Mouse (Mus musculus): ENCODE results near the gene Zdhhc15. TPM values are rescaled to one million over a fixed set of nuclear protein-coding genes. Genes with fewer than 3 reads are reported as not detected.
A peak's percentile ranks its signal among the peaks of the same experiment; 100 is the strongest.
"Not testable (repeated sequence)": the region's sequence is repeated elsewhere in the genome, so short reads cannot be mapped to it uniquely, and the experiment has no call there.

The Zdhhc15 gene
- total RNA-seq (2021): under 1 TPM; 0.21 to 0.26 TPM
- long read RNA-seq, experiment 1: 0 reads
- long read RNA-seq, experiment 2: 0 reads

DNA sequence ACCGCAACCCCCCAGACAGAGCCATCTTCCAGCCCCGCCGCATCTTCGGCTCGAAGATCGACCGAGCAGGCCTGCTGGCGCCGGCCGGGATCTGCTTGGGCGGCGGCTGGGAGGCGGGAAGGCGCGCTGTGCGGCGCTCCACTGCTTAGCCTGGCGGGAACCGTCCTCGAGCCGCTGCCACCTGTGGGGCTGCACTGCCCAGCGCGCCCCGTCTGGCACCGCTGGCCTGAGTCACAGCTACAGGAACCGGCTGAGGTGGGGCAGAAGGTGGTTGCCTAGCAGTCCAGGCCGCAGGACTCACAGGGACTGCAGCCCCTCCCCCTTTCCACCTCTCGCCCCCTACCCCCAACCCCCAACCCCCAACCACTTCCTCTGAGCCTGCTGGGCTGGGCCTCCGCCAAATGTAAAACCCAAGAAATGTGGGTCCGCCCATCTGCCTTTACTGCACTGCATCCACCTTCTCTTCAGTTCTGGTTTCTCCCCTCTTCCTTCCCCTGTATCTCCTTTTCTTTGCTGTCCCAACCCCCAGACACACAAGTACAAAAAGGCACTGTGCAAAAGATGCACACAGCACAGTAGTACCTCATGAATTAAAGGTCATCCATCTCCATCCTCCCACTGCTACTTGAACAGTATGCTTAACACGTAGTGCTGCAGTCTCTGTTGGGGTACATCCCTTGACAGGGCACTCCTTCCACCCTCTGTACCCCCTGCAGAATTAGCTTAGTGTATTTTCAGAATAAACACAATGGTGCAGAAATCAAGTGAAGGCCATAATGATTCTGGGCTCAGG lies at the start of gene Zdhhc15:
TSS of gene Zdhhc15 (minus strand) at position 308 of the 793 bp plus-strand sequence.
- DNase-seq: peak; percentile 33

DNA sequence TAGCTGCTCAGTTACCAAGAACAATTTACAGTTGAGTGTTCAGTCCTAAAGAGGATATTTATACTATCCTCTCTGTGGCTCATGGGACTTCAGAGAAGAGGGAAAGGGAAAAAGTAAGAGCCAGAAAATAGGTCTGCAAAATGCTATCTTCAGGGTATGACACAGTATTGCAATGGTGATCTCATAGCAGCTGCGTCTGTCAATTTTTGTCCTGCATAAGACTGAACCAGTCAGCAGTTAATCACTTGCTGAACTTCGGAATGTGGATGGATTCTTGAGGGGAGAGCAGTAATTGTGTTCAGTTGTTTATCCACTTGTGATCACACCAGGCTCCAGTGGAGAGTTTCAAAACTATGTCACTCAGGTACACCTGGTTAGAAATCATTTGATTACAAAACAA lies 37.1 kb upstream of the Zdhhc15 start:
- no peak for DNase-seq

DNA sequence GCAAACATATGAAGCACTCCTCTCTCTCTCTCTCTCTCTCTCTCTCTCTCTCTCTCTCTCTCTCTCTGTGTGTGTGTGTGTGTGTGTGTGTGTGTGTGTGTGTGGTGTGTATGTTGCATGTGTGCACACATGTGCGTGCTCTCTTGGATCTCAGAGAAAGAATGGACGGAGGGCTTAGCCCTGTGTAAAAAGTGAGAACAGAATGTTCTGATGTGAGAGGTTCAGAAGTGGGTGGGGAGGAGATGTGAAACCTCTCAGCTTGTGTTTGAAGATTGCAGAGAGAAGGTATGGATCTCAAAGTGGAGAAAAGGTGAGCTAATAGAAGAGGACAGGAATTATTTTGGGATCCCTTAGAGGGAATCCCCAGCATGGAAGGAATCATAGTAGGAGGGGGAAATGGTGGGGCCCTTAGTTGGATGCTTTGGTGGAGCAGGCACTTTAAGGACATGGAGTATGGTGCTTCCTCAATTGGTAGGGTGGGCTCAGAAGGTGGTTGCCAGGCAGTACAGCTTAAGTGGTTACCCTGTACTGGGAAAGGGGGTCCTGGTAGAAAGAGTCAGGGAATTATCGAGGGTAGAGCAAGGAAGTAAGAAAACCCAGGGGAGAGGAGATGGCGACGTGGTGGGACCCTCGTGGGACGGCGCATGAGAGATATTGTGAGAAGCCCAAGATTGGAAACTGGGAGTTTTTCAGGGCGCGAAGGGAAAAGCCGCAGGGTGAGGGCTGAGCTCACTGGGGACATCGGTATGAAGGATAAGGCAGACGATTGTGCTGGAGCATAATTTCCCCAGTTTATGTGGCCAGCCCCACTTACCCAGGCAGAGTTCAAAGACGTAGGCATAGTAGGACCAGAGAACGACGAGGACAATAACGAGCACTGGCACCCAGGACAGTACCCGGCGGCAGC lies 761 bp downstream of the Zdhhc15 start:
- no peak for DNase-seq

DNA sequence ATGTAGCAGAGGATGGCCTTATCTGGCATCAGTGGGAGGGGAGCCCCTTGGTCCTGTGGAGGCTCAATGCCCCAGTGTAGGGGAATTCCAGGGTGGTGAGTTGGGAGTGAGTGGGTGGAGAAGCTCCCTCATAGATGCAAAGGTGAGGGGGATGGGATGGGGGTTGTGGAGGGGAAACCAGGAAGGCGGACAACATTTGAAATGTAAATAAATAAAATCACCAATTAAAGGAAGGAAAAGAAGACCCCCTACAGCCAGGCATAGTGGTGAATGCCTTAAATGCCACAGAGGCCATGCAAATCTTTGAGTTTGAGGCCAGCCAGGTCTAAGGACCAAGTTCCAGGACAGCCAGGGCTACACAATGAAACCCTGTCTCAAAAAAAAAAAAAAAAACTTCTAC lies 13.9 kb downstream of the Zdhhc15 start:
- no peak for DNase-seq

DNA sequence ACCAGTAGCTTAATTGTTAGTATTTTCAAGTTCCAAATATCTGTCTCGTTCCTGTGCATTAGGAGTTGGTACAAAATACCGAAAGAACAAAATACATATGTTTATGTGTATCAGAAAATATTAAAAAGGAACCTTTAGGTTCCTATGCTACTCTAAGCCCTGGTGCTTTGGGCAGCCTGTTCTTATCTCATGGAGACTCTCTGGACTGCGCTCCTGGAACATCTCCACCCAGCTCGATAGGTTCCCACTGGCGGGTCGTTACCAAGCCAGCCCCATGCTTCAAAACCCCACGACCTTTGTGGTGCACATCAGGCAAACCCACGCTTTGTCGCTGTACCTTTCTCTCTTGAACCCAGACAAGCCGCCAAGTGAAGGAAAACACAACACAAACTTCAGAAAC lies 58.3 kb downstream of the Zdhhc15 start:
- no peak for DNase-seq

DNA sequence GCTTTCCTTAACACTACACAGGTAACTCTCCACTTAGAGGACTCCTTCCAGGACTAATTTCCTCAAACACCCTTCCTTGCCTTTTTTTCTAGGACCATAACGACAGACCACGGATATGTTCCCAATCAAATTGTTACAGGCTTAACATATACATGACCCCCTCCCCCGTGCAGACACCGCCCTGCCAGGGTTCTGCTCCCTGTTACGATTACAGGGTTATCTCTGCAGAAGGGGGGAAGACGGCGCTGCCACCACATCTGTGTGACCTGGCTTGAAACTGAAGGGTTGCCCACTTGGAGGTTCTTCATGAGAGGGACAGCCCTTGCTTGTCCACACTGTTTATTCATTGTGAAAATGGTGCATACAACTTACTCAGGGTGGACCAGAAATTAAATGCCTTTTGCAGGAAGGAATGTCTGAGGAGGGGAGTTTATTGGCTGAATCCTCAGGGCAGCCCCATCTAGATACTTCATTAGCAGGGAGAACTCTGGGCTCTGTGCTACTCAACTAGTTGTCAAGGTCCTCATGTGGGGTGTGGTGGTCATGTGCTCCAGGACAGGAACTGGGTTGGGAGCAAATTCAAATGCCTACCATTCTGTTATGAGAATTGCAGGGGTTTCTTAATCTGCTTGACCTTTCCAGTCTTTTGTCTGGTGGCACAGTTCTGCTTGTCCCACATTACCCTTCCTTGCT lies 67.0 kb downstream of the Zdhhc15 start:
- DNase-seq: not testable (repeated sequence)

DNA sequence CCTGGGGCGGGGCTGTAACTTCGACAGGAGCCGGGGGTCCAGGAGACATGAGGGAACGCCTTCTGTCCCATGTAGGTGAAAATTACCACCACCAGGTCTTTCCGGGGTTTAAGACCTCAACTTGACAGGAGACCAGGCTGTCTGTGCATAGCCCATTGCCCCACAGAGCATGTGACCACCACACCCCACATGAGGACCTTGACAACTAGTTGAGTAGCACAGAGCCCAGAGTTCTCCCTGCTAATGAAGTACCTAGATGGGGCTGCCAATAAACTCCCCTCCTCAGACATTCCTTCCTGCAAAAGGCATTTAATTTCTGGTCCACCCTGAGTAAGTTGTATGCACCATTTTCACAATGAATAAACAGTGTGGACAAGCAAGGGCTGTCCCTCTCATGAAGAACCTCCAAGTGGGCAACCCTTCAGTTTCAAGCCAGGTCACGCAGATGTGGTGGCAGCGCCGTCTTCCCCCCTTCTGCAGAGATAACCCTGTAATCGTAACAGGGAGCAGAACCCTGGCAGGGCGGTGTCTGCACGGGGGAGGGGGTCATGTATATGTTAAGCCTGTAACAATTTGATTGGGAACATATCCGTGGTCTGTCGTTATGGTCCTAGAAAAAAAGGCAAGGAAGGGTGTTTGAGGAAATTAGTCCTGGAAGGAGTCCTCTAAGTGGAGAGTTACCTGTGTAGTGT lies 68.5 kb downstream of the Zdhhc15 start:
- not testable (repeated sequence) for DNase-seq

DNA sequence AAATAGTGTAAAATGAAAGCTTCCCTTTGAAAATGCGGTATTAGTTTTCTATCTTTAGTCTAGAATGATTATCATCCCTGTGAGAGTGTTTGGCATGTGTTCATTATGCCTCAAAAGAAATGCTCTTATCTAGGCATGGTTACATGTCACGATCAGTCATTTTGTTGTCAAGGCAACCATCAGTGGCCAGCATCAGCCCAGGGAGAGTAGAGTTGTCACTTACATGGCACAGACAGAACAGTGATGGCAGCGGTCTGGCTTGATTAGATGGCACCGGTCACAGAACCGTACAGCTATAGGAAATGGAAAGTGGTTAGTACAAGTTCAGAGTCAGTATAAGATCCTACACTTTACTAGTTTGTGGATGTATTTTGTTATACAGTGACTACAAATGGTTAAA lies 96.9 kb downstream of the Zdhhc15 start:
- no peak for DNase-seq

DNA sequence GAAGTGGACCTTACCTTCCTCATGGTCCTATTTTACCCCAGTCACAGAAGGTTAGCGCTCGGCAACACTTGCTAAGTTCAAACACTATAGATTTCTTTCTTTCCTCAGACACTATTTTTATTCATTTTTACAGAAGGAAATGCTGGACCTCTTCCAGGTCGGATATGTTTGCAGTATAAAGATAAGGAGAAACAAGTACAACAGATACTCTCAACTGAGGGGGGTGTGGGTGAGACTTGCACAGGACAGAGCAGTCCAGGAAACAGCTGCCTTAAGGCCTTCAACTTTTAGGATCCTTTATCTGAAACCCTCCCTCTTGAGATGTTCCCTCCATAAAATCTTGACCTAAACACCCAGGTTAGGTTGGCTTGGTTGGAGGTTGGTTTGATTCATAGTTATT lies 103.4 kb downstream of the Zdhhc15 start:
- DNase-seq: no peak

DNA sequence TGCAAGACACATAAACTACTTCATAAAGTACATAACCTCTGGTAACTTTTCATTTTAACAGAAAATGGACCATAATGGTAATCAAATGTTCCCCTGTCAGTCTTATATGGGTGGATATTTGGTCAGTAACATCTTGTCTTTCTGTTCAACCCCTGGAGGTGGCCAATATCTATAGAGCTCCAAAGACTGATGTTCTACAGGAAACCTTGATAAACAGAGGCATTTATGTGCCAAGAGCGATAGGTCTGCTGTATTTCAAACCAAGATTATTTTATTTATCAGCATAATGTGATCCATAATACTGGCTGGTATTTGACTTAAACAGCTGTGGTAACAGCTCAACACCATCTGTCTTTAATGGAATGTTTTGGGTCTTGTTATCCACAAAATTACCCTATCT lies 125.6 kb downstream of the Zdhhc15 start:
- no peak for DNase-seq

DNA sequence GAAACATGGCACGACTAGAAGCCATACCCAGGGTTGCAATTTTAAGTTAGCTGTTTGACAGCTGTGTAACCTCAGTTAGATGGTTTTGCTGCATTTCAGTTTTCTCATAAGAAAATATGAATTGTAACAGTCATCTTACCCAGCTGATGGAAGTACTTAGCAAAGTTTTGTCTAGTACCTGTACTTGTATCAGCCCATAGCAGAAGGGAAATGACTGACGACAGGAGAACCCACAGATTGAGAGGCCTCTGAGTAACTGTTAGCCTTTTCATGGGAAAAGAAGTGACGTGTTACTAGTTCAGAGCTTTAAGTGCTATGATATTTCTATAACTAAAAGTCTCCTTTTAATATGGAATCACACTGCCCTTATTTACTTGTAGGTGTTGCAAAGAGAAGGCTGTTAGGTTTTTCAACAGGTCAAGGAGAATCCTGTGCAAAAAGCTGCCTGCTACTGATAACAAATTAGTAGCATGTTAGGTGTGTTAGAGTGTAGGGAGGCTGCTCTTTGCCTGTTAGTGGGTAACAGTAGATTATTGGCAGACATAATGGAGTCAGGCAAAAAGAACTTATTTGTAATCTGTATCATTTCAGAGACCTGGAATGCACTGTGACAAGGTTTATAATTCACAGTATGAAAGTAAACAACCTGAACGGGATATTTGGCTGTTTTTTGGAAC lies 126.8 kb downstream of the Zdhhc15 start:
- no peak for DNase-seq

DNA sequence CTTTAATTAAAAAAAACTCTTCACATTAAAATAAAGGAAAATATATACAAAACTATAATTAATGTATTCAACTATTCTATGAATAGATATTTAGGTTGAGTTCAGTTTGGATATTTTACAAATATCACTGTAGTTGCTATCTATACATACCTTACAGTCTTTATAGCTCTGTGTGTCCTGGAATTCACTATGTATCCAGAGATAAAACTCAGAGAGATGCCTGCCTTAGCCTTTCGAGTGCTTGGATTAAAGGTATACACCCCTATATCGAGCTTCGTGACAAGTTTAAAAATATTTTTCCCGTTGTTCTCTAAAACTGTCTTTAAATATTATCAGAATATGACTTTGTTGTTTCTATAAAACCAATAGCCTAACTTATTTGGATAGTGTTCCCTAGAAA lies 128.2 kb downstream of the Zdhhc15 start:
- no peak for DNase-seq

DNA sequence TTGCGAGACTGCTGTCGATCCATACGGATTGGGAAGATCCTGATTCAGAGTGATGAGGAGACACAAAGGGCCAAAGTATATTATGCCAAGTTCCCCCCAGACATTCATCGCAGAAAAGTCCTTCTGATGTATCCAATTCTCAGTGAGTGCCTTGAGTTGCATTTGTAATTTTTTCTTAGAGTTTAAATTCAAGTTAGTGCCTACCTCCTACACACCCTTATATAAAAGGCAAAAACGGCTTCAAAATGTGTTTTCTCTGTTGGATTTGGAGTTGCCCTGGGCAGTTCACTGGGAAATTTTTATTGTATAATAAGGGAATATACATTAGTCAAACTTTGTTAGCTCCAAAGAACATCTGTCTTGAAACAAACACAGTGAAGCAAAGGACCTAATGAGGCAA lies 169.1 kb downstream of the Zdhhc15 start:
- no peak for DNase-seq

DNA sequence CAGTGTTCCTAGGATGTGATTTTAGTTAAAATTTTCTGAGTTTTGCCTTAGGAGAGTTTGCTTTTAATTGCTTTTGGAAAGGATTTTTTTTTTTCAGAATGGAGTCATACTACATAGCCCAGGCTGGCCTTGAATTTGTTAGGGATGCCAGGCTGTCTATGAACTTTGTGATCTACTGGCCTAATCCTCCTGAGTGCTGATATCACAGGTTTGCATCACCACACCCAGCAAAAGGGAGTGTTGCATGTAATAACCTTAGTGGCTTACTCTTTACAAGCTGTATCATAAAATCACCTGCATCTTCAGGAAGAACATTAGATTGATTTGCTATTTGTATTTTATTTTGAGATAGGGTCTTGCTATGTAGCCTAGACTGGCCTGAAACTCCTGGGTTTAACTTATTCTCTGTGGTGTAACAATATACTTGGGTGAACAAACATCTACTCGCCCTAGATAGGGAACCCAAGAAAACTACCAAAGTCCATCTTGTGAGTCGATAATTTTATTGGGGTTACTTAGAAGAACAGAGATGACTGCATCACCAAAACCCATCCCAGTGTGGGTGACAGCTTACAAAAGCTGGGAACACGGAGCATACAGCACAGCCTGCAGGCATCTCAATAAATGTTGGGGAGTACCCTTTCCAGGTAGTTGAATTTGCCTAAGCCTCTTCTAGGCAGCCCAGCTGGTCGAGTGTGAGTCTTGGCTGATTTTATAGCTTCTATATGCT lies 181.1 kb downstream of the Zdhhc15 start:
- DNase-seq: no peak

DNA sequence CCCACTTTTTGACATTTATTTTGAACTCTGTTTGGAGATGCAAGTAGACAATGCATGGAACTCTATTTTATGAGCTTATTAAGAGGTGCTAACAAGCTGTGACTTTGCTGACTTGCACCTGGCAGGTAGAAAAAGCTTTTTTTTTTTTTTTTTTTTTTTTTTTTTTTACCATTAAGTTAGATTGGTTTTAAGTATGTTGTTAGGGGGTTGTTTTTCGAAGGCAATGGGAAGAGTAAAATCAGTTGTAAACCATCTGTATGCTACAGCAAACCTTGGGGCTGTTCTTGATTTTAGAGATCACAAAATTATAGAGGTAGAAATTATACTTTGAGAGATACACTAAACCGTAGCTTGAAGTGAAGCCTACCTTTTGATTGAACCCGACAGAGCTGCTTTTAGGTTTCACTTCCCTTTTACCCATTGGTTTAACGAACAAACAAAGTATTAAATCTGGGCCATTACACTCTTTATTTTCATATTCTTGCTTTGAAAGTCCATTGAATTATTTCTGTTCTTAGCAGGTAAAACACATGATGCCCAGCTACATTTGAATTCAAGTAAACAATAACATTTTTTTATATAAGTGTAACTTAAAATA lies 181.9 kb downstream of the Zdhhc15 start:
- no peak for DNase-seq

DNA sequence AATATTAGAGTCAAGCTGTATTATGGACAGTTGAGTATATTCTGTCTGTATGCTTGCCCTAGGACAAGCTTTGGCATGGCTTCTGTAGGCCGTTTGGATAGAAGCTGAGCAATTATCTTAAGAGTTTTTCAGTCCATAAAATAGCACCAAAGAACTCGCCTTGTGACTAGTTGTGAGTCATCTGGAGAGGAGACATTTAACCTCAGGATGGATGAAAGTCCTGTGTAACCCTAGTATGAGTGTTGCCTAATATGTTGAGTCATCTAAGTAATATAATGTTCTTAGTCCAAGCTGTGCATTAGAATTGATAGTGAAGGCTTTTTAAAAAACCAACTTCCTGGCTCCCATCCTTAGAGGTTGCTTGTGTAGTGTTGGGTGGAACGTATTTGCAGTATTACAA lies 182.8 kb downstream of the Zdhhc15 start:
- no peak for DNase-seq
